Mouse (Mus musculus): Measurements from ENCODE around the gene Prdx1.

GRCm38 (mm10) chr4:116689309-116689876 lies 4.0 kb downstream of the Prdx1 start:
- TF ChIP-seq POLR2A (IDR thresholded peaks at IDR 0.05; ENCODE audit: borderline replicate concordance, control insufficient read depth, low read depth, low read length) = no peak
- TF ChIP-seq CTCF (IDR thresholded peaks at IDR 0.05; ENCODE audit: control insufficient read depth, insufficient read depth, low read length) = no peak

Measured in bone marrow, adult 2 months (tissue).